Mouse (Mus musculus): ENCODE data around the gene Tsg101. TPM values are rescaled to one million over a fixed set of nuclear protein-coding genes. Genes with fewer than 3 reads are reported as not detected.

Tsg101 gene
- 352 and 596 TPM in 2 replicates for polyA plus RNA-seq (2012; ENCODE audit: insufficient read depth, insufficient read length, low replicate concordance, missing spikeins)

- Histone ChIP-seq H3K4me3 (ENCODE audit: insufficient read depth, low read depth, low read length) (peak within 1 kb of the TSS; percentile 94), H3K4me1 (ENCODE audit: control insufficient read depth, insufficient read depth, low read length) (no peaks in the 10 kb centered on the region), H3K27ac (ENCODE audit: insufficient read depth, low read depth, low read length) (peak within 1 kb of the TSS; percentile 97)
- under 1% methylated on average over 75 of the region's 75 CpGs for WGBS
- peak; percentile 99 for TF ChIP-seq POLR2A (IDR thresholded peaks at IDR 0.05; ENCODE audit: insufficient read depth, low read depth, low read length)
- TF ChIP-seq CTCF (IDR thresholded peaks at IDR 0.05; ENCODE audit: insufficient read depth, low read depth, low read length), result 0 out of 2 replicates have a peak, but pooled peaks have one; percentile 9
These were observed at the start of gene Tsg101 for GRCm38 (mm10) chr7:46919551-46920176. Tsg101 (minus strand) TSS chr7:46919969.

GRCm38 (mm10) chr7:46964070-46964469, 44.3 kb upstream of the Tsg101 start:
- 91% methylated on average over 7 of the region's 7 CpGs for WGBS
- Histone ChIP-seq H3K27ac (ENCODE audit: insufficient read depth, low read depth, low read length) (no peak overlapping the region), H3K4me3 (ENCODE audit: insufficient read depth, low read depth, low read length) (no peak overlapping the region), H3K4me1 (ENCODE audit: control insufficient read depth, insufficient read depth, low read length) (no peaks in the 10 kb centered on the region)
- TF ChIP-seq POLR2A (IDR thresholded peaks at IDR 0.05; ENCODE audit: insufficient read depth, low read depth, low read length) (no peak), CTCF (IDR thresholded peaks at IDR 0.05; ENCODE audit: insufficient read depth, low read depth, low read length) (no peak)

- under 1% methylated on average over 9 of the region's 9 CpGs for WGBS
- Histone ChIP-seq H3K4me3 (ENCODE audit: insufficient read depth, low read depth, low read length) (no peak overlapping the region), H3K27ac (ENCODE audit: insufficient read depth, low read depth, low read length) (no peak overlapping the region), H3K4me1 (ENCODE audit: control insufficient read depth, insufficient read depth, low read length) (peaks cover 2% of the 10 kb centered on the region; the same call in 1 of the 2 replicates)
- TF ChIP-seq CTCF (IDR thresholded peaks at IDR 0.05; ENCODE audit: insufficient read depth, low read depth, low read length) (0 out of 2 replicates have a peak, but pooled peaks have one; percentile 24), POLR2A (IDR thresholded peaks at IDR 0.05; ENCODE audit: insufficient read depth, low read depth, low read length) (no peak)
These were observed 43.2 kb upstream of the Tsg101 start for GRCm38 (mm10) chr7:46962806-46963618.

GRCm38 (mm10) chr7:46962132-46962531, 42.4 kb upstream of the Tsg101 start:
- Histone ChIP-seq H3K4me1 (ENCODE audit: control insufficient read depth, insufficient read depth, low read length) (peaks cover 4% of the 10 kb centered on the region; the same call in 1 of the 2 replicates), H3K4me3 (ENCODE audit: insufficient read depth, low read depth, low read length) (no peak overlapping the region), H3K27ac (ENCODE audit: insufficient read depth, low read depth, low read length) (no peak overlapping the region)
- TF ChIP-seq POLR2A (IDR thresholded peaks at IDR 0.05; ENCODE audit: insufficient read depth, low read depth, low read length), result no peak
- no peak for TF ChIP-seq CTCF (IDR thresholded peaks at IDR 0.05; ENCODE audit: insufficient read depth, low read depth, low read length)

- WGBS, result 69% methylated on average over 3 of the region's 3 CpGs
- TF ChIP-seq POLR2A (IDR thresholded peaks at IDR 0.05; ENCODE audit: insufficient read depth, low read depth, low read length) (no peak), CTCF (IDR thresholded peaks at IDR 0.05; ENCODE audit: insufficient read depth, low read depth, low read length) (no peak)
- Histone ChIP-seq H3K4me3 (ENCODE audit: insufficient read depth, low read depth, low read length) (no peak overlapping the region), H3K27ac (ENCODE audit: insufficient read depth, low read depth, low read length) (no peak overlapping the region), H3K4me1 (ENCODE audit: control insufficient read depth, insufficient read depth, low read length) (peaks cover 4% of the 10 kb centered on the region; the same call in 1 of the 2 replicates)
These were observed 41.2 kb upstream of the Tsg101 start for GRCm38 (mm10) chr7:46960991-46961390.

- Histone ChIP-seq H3K4me1 (ENCODE audit: control insufficient read depth, insufficient read depth, low read length) (peaks cover 4% of the 10 kb centered on the region; the same call in 1 of the 2 replicates), H3K27ac (ENCODE audit: insufficient read depth, low read depth, low read length) (no peak overlapping the region), H3K4me3 (ENCODE audit: insufficient read depth, low read depth, low read length) (peak overlapping the region; percentile 52)
- TF ChIP-seq CTCF (IDR thresholded peaks at IDR 0.05; ENCODE audit: insufficient read depth, low read depth, low read length) (no peak), POLR2A (IDR thresholded peaks at IDR 0.05; ENCODE audit: insufficient read depth, low read depth, low read length) (no peak)
- WGBS, result 10% methylated on average over 9 of the region's 9 CpGs
These were observed 39.1 kb upstream of the Tsg101 start for GRCm38 (mm10) chr7:46958853-46959252.

- WGBS, result 1% methylated on average over 51 of the region's 51 CpGs
- Histone ChIP-seq H3K4me3 (ENCODE audit: insufficient read depth, low read depth, low read length) (peak within 1 kb of the TSS; percentile 52), H3K4me1 (ENCODE audit: control insufficient read depth, insufficient read depth, low read length) (peaks cover 4% of the 10 kb centered on the region; the same call in 1 of the 2 replicates), H3K27ac (ENCODE audit: insufficient read depth, low read depth, low read length) (no peak within 1 kb of the TSS)
- no peak for TF ChIP-seq POLR2A (IDR thresholded peaks at IDR 0.05; ENCODE audit: insufficient read depth, low read depth, low read length)
- no peak for TF ChIP-seq CTCF (IDR thresholded peaks at IDR 0.05; ENCODE audit: insufficient read depth, low read depth, low read length)
These were observed 38.3 kb upstream of the Tsg101 start, which contains the start of gene Uevld for GRCm38 (mm10) chr7:46957831-46958691. Uevld (minus strand) TSS chr7:46958527.

- Histone ChIP-seq H3K4me1 (ENCODE audit: control insufficient read depth, insufficient read depth, low read length) (no peaks in the 10 kb centered on the region), H3K4me3 (ENCODE audit: insufficient read depth, low read depth, low read length) (no peak overlapping the region), H3K27ac (ENCODE audit: insufficient read depth, low read depth, low read length) (no peak overlapping the region)
- no peak for TF ChIP-seq CTCF (IDR thresholded peaks at IDR 0.05; ENCODE audit: insufficient read depth, low read depth, low read length)
- TF ChIP-seq POLR2A (IDR thresholded peaks at IDR 0.05; ENCODE audit: insufficient read depth, low read depth, low read length), result no peak
- WGBS, result 26% methylated on average over 4 of the region's 4 CpGs
These were observed 16.1 kb upstream of the Tsg101 start for GRCm38 (mm10) chr7:46935847-46936246.

All from olfactory bulb, adult 2 months (tissue).